Mouse (Mus musculus): Measurements from ENCODE around the gene Arfgap1. TPM values are rescaled to one million over a fixed set of nuclear protein-coding genes. Genes with fewer than 3 reads are reported as not detected.

Gene Arfgap1
- polyA plus RNA-seq, 1 experiment from 2014 or later: 45.7 TPM

DNA sequence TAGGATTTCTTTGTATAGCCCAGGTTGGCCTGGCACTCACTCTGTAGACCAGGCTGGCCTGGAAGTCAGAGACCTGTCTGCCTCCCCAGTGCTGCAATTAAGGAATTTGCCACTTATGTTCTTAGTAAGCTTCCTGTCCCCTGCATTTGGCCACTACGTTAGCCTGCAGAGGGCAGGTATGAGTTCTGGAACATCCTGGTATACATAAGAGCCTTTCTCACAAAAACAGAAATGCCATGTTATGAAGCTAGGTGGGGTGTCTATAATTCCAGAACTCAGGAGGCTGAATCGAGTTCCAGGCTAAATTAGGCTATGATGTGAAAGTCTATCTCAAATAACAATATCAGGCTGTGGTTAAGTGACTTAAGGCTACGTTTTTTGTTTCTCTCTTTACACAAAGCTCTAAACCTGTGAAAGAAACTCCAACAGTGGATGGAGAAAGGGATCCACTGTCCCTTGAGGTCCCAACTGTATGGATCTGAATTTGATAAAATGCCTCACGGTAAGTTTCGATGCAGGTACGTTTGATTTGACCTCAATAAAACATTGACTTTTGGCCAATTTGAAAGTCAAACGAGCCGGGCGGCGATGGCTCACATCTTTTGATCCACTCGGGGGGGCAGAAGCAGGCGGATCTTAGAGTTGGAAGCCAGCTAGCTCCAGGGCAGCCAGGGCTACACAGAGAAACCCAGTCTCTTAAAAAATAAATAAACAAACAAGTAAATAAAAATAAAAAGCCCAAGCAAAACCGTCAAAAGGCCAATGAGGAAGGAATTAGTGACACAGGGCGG, 738 bp upstream of the Arfgap1 start:
- Histone ChIP-seq H3K4me1 (ENCODE audit: control insufficient read depth, insufficient read depth, low read length) (peaks cover 13% of the 10 kb centered on the region), H3K36me3 (ENCODE audit: control insufficient read depth, insufficient read depth, low read length) (peaks cover 4% of the 10 kb centered on the region; the same call in 1 of the 2 replicates), H3K9ac (ENCODE audit: low read length) (peak overlapping the region; percentile 94), H3K27me3 (ENCODE audit: control insufficient read depth, insufficient read depth, low read length) (no peaks in the 10 kb centered on the region), H3K4me2 (peak overlapping the region; percentile 92), H3K9me3 (ENCODE audit: control insufficient read depth, low read length) (no peaks in the 10 kb centered on the region), H3K27ac (ENCODE audit: low read depth, low read length) (peak overlapping the region; percentile 69; the same call in 1 of the 2 replicates), H3K4me3 (ENCODE audit: low read depth, low read length) (peak overlapping the region; percentile 93)
- ATAC-seq (ENCODE audit: low FRiP score) (no peak), DNase-seq (ENCODE audit: low spot score, missing footprints) (no peak)
- 17% methylated on average over 14 of the region's 14 CpGs for WGBS

DNA sequence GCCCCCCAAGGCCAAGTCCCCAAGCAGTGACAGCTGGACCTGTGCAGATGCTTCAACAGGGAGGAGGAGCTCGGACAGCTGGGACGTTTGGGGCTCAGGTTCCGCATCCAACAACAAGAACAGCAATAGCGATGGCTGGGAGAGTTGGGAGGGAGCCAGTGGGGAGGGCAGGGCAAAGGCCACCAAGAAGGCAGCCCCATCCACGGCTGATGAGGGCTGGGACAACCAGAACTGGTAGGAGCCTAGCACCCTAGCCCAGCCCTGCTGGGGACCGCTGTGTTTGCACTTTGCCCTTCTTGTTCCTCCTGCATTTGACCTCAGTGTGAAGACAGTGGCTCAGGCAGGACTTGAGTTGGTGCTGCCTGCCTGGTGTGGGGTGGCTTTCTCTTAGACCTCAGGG, 14.1 kb downstream of the Arfgap1 start:
- Histone ChIP-seq H3K36me3 (ENCODE audit: control insufficient read depth, insufficient read depth, low read length) (peaks cover 28% of the 10 kb centered on the region), H3K27ac (ENCODE audit: low read depth, low read length) (no peak overlapping the region), H3K9me3 (ENCODE audit: control insufficient read depth, low read length) (no peaks in the 10 kb centered on the region), H3K4me2 (no peak overlapping the region), H3K4me1 (ENCODE audit: control insufficient read depth, insufficient read depth, low read length) (no peaks in the 10 kb centered on the region), H3K4me3 (ENCODE audit: low read depth, low read length) (no peak overlapping the region), H3K27me3 (ENCODE audit: control insufficient read depth, insufficient read depth, low read length) (no peaks in the 10 kb centered on the region), H3K9ac (ENCODE audit: low read length) (no peak overlapping the region)
- ATAC-seq (ENCODE audit: low FRiP score): no peak
- WGBS: 82% methylated on average over 6 of the region's 6 CpGs
- DNase-seq (ENCODE audit: low spot score, missing footprints): no peak

DNA sequence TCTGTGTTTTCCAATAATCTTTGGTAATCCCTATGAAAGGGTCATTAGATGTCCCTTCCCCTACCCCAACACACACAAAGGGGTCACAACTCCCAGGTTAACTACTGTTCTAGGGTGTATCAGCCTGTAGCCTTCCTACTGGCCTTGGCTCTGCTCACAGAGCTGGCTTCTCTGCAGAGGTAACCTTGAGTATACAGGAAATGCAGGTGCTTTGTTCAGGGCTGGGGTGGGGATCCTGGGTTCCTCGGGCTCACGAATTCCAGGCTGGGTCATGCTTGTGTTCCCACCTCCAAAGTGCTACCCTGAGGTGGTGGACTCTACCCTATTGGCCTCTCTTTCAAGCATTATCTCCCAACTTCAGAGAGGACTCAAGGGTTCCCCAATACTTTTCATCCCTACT, 18.6 kb downstream of the Arfgap1 start:
- ATAC-seq (ENCODE audit: low FRiP score): no peak
- H3K27ac ChIP-seq (ENCODE audit: low read depth, low read length): no peak overlapping the region
- H3K4me1 ChIP-seq (ENCODE audit: control insufficient read depth, insufficient read depth, low read length): peaks cover 7% of the 10 kb centered on the region
- peaks cover 6% of the 10 kb centered on the region for H3K36me3 ChIP-seq (ENCODE audit: control insufficient read depth, insufficient read depth, low read length)
- 80% methylated on average over 2 of the region's 2 CpGs for WGBS
- H3K9ac ChIP-seq (ENCODE audit: low read length): no peak overlapping the region
- no peaks in the 10 kb centered on the region for H3K27me3 ChIP-seq (ENCODE audit: control insufficient read depth, insufficient read depth, low read length)
- H3K4me2 ChIP-seq: no peak overlapping the region
- no peaks in the 10 kb centered on the region for H3K9me3 ChIP-seq (ENCODE audit: control insufficient read depth, low read length)
- DNase-seq (ENCODE audit: low spot score, missing footprints): no peak
- no peak overlapping the region for H3K4me3 ChIP-seq (ENCODE audit: low read depth, low read length)

DNA sequence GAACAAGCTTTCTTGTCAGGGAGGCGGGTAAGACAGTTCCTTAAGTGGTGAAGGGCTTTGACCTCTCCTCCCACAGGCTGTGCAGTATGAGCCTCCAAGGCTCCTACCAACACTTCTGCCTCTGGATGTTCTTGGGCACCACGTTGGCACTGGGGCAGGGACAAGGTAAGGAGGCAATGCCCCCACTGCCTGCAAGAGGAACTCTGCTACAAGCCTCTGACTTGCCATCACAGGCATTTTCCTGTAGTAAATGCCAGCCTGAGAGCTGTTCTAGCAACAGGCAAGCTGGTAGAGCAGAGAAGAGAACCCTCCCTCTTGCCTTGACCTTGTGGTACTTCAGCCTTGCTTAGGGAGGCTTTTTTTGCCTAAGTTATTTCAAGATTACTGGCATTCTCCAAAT, 19.4 kb downstream of the Arfgap1 start, which contains the start of gene Col20a1:
Gene Col20a1, plus strand, starts transcription at position 87 of the 400 bp plus-strand sequence.
- Histone ChIP-seq H3K4me3 (ENCODE audit: low read depth, low read length) (no peak within 1 kb of the TSS), H3K27ac (ENCODE audit: low read depth, low read length) (no peak within 1 kb of the TSS), H3K9ac (ENCODE audit: low read length) (no peak within 1 kb of the TSS), H3K4me2 (no peak within 1 kb of the TSS), H3K9me3 (ENCODE audit: control insufficient read depth, low read length) (no peaks in the 10 kb centered on the region), H3K36me3 (ENCODE audit: control insufficient read depth, insufficient read depth, low read length) (peaks cover 6% of the 10 kb centered on the region), H3K27me3 (ENCODE audit: control insufficient read depth, insufficient read depth, low read length) (no peaks in the 10 kb centered on the region), H3K4me1 (ENCODE audit: control insufficient read depth, insufficient read depth, low read length) (peaks cover 7% of the 10 kb centered on the region)
- peak; percentile 56 for DNase-seq (ENCODE audit: low spot score, missing footprints)
- WGBS: 48% methylated on average over 2 of the region's 2 CpGs
- ATAC-seq (ENCODE audit: low FRiP score): no peak

DNA sequence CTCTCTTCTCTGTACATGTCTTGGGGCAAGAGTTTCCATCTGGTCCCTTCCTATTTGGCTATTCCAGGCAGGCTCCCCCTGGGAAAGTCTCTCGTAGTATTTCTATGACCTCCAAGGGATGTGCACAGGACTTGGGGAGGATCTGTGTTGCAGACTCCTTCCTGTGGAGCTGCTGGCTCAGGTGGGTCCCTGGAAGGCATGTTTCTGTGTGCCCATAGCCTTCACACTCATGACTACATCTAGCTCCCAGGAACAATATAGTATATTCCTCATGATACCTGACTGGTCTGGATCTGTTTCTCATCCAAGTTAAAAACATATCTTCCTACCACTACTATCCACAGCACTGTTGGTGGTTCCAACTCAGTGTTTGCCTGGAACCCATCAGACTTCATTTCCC, 20.0 kb downstream of the Arfgap1 start:
- no peak overlapping the region for H3K27ac ChIP-seq (ENCODE audit: low read depth, low read length)
- ATAC-seq (ENCODE audit: low FRiP score): no peak

DNA sequence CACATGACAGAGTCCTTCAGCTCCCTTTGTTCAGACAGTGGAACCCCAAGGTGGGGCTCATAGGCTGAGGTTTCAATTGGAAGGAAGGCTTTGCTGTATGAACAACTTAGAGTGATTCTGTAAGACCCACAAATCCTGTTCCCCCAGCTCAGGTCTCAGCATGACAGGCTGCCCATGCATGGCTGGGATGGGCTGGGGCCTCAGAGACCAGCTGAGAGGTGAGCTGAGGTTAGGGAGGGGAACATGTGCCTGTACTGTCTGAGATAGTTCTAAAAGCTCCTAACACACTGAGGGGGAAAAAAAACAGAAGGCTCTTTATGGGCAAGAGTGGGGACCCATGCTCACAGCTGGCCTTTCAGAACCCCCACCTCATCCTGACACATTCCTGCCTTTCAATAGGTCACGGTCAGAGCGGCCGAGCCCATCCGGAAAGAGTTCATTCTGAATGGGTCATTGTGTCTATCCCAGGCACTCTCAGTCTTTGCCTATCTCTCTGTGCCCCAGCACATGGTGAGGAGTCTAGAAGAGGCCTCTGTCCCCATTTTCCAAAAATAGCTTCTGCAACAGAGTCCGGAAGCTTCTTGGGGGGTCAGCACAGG, 20.5 kb downstream of the Arfgap1 start:
- Histone ChIP-seq H3K4me1 (ENCODE audit: control insufficient read depth, insufficient read depth, low read length) (peaks cover 7% of the 10 kb centered on the region), H3K36me3 (ENCODE audit: control insufficient read depth, insufficient read depth, low read length) (no peaks in the 10 kb centered on the region), H3K27ac (ENCODE audit: low read depth, low read length) (no peak overlapping the region), H3K4me3 (ENCODE audit: low read depth, low read length) (no peak overlapping the region), H3K4me2 (no peak overlapping the region), H3K9me3 (ENCODE audit: control insufficient read depth, low read length) (no peaks in the 10 kb centered on the region), H3K27me3 (ENCODE audit: control insufficient read depth, insufficient read depth, low read length) (no peaks in the 10 kb centered on the region), H3K9ac (ENCODE audit: low read length) (no peak overlapping the region; the same call in 1 of the 2 replicates)
- DNase-seq (ENCODE audit: low spot score, missing footprints) (peak; percentile 82), ATAC-seq (ENCODE audit: low FRiP score) (peak; percentile 54; the same call in 1 of the 2 replicates)
- 53% methylated on average over 5 of the region's 5 CpGs for WGBS

More for the DNA sequence above, 20.0 kb downstream of the Arfgap1 start:
- Histone ChIP-seq H3K4me2 (no peak overlapping the region), H3K4me3 (ENCODE audit: low read depth, low read length) (no peak overlapping the region), H3K36me3 (ENCODE audit: control insufficient read depth, insufficient read depth, low read length) (peaks cover 2% of the 10 kb centered on the region), H3K4me1 (ENCODE audit: control insufficient read depth, insufficient read depth, low read length) (peaks cover 7% of the 10 kb centered on the region), H3K9ac (ENCODE audit: low read length) (no peak overlapping the region), H3K27me3 (ENCODE audit: control insufficient read depth, insufficient read depth, low read length) (no peaks in the 10 kb centered on the region), H3K9me3 (ENCODE audit: control insufficient read depth, low read length) (no peaks in the 10 kb centered on the region)
- DNase-seq (ENCODE audit: low spot score, missing footprints): peak; percentile 82
- WGBS: 70% methylated on average over 1 of the region's 1 CpGs

DNA sequence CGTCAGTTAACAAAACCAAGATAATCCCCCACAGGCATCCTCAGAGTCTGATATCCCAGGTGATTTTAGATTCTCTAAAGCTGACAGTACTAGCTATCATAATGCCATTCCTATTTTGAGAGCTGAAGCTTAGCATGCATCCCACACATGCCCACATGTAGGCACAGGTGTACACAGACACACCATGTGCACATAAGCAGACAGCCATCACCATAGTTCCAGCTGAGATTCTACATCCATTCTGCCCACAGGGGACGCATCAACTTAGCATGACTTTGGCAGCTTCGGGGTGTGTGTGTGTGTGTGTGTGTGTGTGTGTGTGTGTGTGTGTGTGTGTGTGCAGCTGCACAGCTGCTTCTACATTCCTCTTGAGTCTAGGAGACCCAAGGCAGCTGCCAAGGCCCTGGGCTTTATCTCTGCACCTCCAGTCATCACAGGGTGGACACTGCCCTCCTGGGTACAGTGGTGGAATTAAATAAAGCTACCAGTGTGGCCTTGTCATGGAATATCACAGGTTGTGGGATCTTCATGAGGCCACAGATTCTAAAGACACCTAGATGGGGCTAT, 21.4 kb downstream of the Arfgap1 start:
- DNase-seq (ENCODE audit: low spot score, missing footprints) (peak; percentile 74), ATAC-seq (ENCODE audit: low FRiP score) (0 out of 2 replicates have a peak, but pooled peaks have one; percentile 29)
- 72% methylated on average over 3 of the region's 3 CpGs for WGBS

GRCm38 (mm10) chr2:180988948-180989347, 21.9 kb downstream of the Arfgap1 start:
- Histone ChIP-seq H3K27me3 (ENCODE audit: control insufficient read depth, insufficient read depth, low read length) (no peaks in the 10 kb centered on the region), H3K27ac (ENCODE audit: low read depth, low read length) (no peak overlapping the region), H3K9me3 (ENCODE audit: control insufficient read depth, low read length) (no peaks in the 10 kb centered on the region), H3K4me2 (no peak overlapping the region), H3K4me3 (ENCODE audit: low read depth, low read length) (no peak overlapping the region), H3K36me3 (ENCODE audit: control insufficient read depth, insufficient read depth, low read length) (no peaks in the 10 kb centered on the region), H3K4me1 (ENCODE audit: control insufficient read depth, insufficient read depth, low read length) (peaks cover 7% of the 10 kb centered on the region), H3K9ac (ENCODE audit: low read length) (no peak overlapping the region)
- no peak for ATAC-seq (ENCODE audit: low FRiP score)
- DNase-seq (ENCODE audit: low spot score, missing footprints): peak; percentile 72
- WGBS: 71% methylated on average over 1 of the region's 1 CpGs

More for the DNA sequence above, 21.4 kb downstream of the Arfgap1 start:
- Histone ChIP-seq H3K4me1 (ENCODE audit: control insufficient read depth, insufficient read depth, low read length) (peaks cover 7% of the 10 kb centered on the region), H3K27me3 (ENCODE audit: control insufficient read depth, insufficient read depth, low read length) (no peaks in the 10 kb centered on the region), H3K9ac (ENCODE audit: low read length) (no peak overlapping the region), H3K27ac (ENCODE audit: low read depth, low read length) (no peak overlapping the region), H3K4me2 (no peak overlapping the region), H3K9me3 (ENCODE audit: control insufficient read depth, low read length) (no peaks in the 10 kb centered on the region), H3K4me3 (ENCODE audit: low read depth, low read length) (no peak overlapping the region), H3K36me3 (ENCODE audit: control insufficient read depth, insufficient read depth, low read length) (no peaks in the 10 kb centered on the region)

DNA sequence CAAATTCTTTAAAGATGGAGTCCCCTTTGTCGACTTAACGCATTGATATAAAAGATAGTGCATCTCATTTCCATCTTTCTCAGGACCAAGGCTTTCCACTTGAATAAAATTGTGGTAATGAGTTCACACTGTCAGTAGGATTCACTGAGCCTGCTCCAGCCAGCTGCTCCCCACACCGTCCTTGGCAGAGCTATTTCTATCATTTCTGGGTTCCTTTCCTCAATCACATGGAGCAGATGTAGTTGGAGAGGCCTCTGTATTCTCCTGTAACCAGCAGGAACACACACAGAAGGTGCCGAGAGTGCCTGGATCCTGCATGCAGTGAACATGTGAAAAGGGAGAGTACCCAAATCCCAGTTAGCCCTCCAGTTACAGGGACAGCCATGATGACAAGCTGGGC, 23.3 kb downstream of the Arfgap1 start:
- no peak overlapping the region for H3K4me2 ChIP-seq
- DNase-seq (ENCODE audit: low spot score, missing footprints) (peak; percentile 44), ATAC-seq (ENCODE audit: low FRiP score) (no peak)
- no peaks in the 10 kb centered on the region for H3K36me3 ChIP-seq (ENCODE audit: control insufficient read depth, insufficient read depth, low read length)
- H3K27me3 ChIP-seq (ENCODE audit: control insufficient read depth, insufficient read depth, low read length): no peaks in the 10 kb centered on the region
- H3K4me3 ChIP-seq (ENCODE audit: low read depth, low read length): no peak overlapping the region
- H3K4me1 ChIP-seq (ENCODE audit: control insufficient read depth, insufficient read depth, low read length): peaks cover 7% of the 10 kb centered on the region
- H3K9ac ChIP-seq (ENCODE audit: low read length): no peak overlapping the region
- no peaks in the 10 kb centered on the region for H3K9me3 ChIP-seq (ENCODE audit: control insufficient read depth, low read length)
- no peak overlapping the region for H3K27ac ChIP-seq (ENCODE audit: low read depth, low read length)
- 77% methylated on average over 4 of the region's 4 CpGs for WGBS
